In genomic region chr2:178660071-178660470, GRCm38 (mm10) we compare ENCODE assay signal across 22 mouse cellular contexts.
A peak's percentile ranks its signal among the peaks of the same experiment; 100 is the strongest.
DNase-seq lines count a peak whose midpoint lies in the region; ATAC-seq and TF ChIP-seq lines count a peak whose summit lies in the region.
"Had no signal": no experiment of that assay in that cellular context is flagged by ENCODE, and none has a peak within 500 bp of the region (broad histone marks: within the 10 kb centered on the region; RNA-seq: fewer than 3 reads in every experiment).

No protein-coding gene starts in this region.

- TF ChIP-seq CTCF in kidney, adult 2 months (conservative IDR thresholded peaks at IDR 0.05; ENCODE audit: insufficient read depth, insufficient read length, low read depth, low read length): no peak
- TF ChIP-seq CTCF in kidney, postnatal 0 days (IDR thresholded peaks at IDR 0.05; ENCODE audit: low read depth): peak; percentile 20; the same call in 1 of the 2 replicates
- TF ChIP-seq CTCF in midbrain, postnatal 0 days (IDR thresholded peaks at IDR 0.05): peak; percentile 12; the same call in 1 of the 2 replicates

- peak; percentile 63 for DNase-seq in kidney, adult 2 months
- no peak for DNase-seq in kidney, postnatal 25 days
- no peak for DNase-seq in kidney, postnatal 0 days (ENCODE audit: low spot score)
- DNase-seq in midbrain, postnatal 0 days (ENCODE audit: low spot score): no peak
- DNase-seq in midbrain, embryonic 10.5 days (ENCODE audit: low spot score): no peak
- no peak for DNase-seq in MN1 (ENCODE audit: low spot score)
- DNase-seq: adrenal gland, postnatal 10 days; B cell, adult 2 months; cerebellum, adult 11 months; cerebellum, adult 8-10 months; cerebellum, postnatal 14 days; embryo, embryonic 11 days; gastrocnemius, postnatal 36 days; heart, postnatal 36 days had no signal

- no peak overlapping the region for H3K4me2 ChIP-seq in kidney, postnatal 0 days (ENCODE audit: low read length)
- no peak overlapping the region for H3K4me2 ChIP-seq in kidney, embryonic 14.5 days (replicated peaks; ENCODE audit: low read depth, low read length)
- H3K4me2 ChIP-seq in midbrain, postnatal 0 days (ENCODE audit: low read depth, low read length, poor library complexity, severe bottlenecking): no peak overlapping the region
- H3K4me2 ChIP-seq: embryonic facial prominence, embryonic 15.5 days; forebrain, embryonic 15.5 days; heart, embryonic 13.5 days had no signal

- no peaks in the 10 kb centered on the region for H3K9me3 ChIP-seq in kidney, postnatal 0 days (replicated peaks; ENCODE audit: low read length)
- no peaks in the 10 kb centered on the region for H3K9me3 ChIP-seq in kidney, embryonic 14.5 days (ENCODE audit: control insufficient read depth, low read length)
- H3K9me3 ChIP-seq in midbrain, postnatal 0 days (ENCODE audit: low read length): no peaks in the 10 kb centered on the region
- H3K9me3 ChIP-seq in midbrain, embryonic 10.5 days (replicated peaks): no peaks in the 10 kb centered on the region
- H3K9me3 ChIP-seq: embryonic facial prominence, embryonic 15.5 days; forebrain, embryonic 10.5 days; forebrain, embryonic 15.5 days; heart, embryonic 13.5 days had no signal

- no peaks in the 10 kb centered on the region for H3K36me3 ChIP-seq in kidney, adult 2 months (ENCODE audit: control insufficient read depth, insufficient read depth, low read length)
- H3K36me3 ChIP-seq in kidney, postnatal 0 days (ENCODE audit: insufficient read depth, low read length): no peaks in the 10 kb centered on the region
- H3K36me3 ChIP-seq in kidney, embryonic 14.5 days (ENCODE audit: control insufficient read depth, insufficient read depth, low read length): no peaks in the 10 kb centered on the region
- H3K36me3 ChIP-seq in midbrain, postnatal 0 days (ENCODE audit: insufficient read depth, low read length): no peaks in the 10 kb centered on the region
- H3K36me3 ChIP-seq in midbrain, embryonic 10.5 days: no peaks in the 10 kb centered on the region
- H3K36me3 ChIP-seq: embryonic facial prominence, embryonic 15.5 days; forebrain, embryonic 10.5 days; forebrain, embryonic 15.5 days; G1E; heart, embryonic 13.5 days had no signal

- H3K9ac ChIP-seq in kidney, postnatal 0 days (ENCODE audit: low read depth, low read length): no peak overlapping the region
- no peak overlapping the region for H3K9ac ChIP-seq in kidney, embryonic 14.5 days (ENCODE audit: low read depth, low read length)
- H3K9ac ChIP-seq in midbrain, postnatal 0 days (replicated peaks; ENCODE audit: low read length, poor library complexity, severe bottlenecking): no peak overlapping the region
- H3K9ac ChIP-seq: embryonic facial prominence, embryonic 15.5 days; forebrain, embryonic 15.5 days; heart, embryonic 13.5 days had no signal

- no peaks in the 10 kb centered on the region; the same call in 1 of the 2 replicates for H3K4me1 ChIP-seq in kidney, adult 2 months (ENCODE audit: control insufficient read depth, insufficient read depth, low read length)
- no peaks in the 10 kb centered on the region for H3K4me1 ChIP-seq in kidney, postnatal 0 days (replicated peaks; ENCODE audit: insufficient read depth, low read length)
- H3K4me1 ChIP-seq in kidney, embryonic 14.5 days (ENCODE audit: control insufficient read depth, insufficient read depth, low read length): no peaks in the 10 kb centered on the region
- 0 out of 2 replicates have a peak, but pooled peaks cover 4% of the 10 kb centered on the region for H3K4me1 ChIP-seq in midbrain, postnatal 0 days (ENCODE audit: insufficient read depth, low read length)
- no peaks in the 10 kb centered on the region for H3K4me1 ChIP-seq in midbrain, embryonic 10.5 days
- H3K4me1 ChIP-seq: embryonic facial prominence, embryonic 15.5 days; forebrain, embryonic 10.5 days; forebrain, embryonic 15.5 days; heart, embryonic 13.5 days had no signal

- no peak for ATAC-seq in kidney, postnatal 0 days (replicated peaks; ENCODE audit: low FRiP score, low read depth)
- no peak for ATAC-seq in kidney, embryonic 14.5 days (ENCODE audit: low FRiP score, low TSS enrichment)
- no peak for ATAC-seq in midbrain, postnatal 0 days (ENCODE audit: low FRiP score)
- ATAC-seq: CD4-positive, CD25-positive, alpha-beta regulatory T cell, adult 4 months; forebrain, embryonic 15.5 days had no signal

- no peaks in the 10 kb centered on the region for H3K27me3 ChIP-seq in kidney, adult 2 months (replicated peaks; ENCODE audit: control insufficient read depth, insufficient read depth, low read length)
- no peaks in the 10 kb centered on the region for H3K27me3 ChIP-seq in kidney, postnatal 0 days (ENCODE audit: insufficient read depth, low read length)
- H3K27me3 ChIP-seq in kidney, embryonic 14.5 days (ENCODE audit: control insufficient read depth, insufficient read depth, low read length): no peaks in the 10 kb centered on the region
- no peaks in the 10 kb centered on the region for H3K27me3 ChIP-seq in midbrain, postnatal 0 days (ENCODE audit: insufficient read depth, low read length)
- no peaks in the 10 kb centered on the region for H3K27me3 ChIP-seq in midbrain, embryonic 10.5 days (ENCODE audit: low read depth, poor library complexity, severe bottlenecking)
- H3K27me3 ChIP-seq: embryonic facial prominence, embryonic 15.5 days; forebrain, embryonic 15.5 days; heart, embryonic 13.5 days had no signal

- 46% methylated on average over 2 of the region's 2 CpGs for WGBS in kidney, adult 2 months
- 73% methylated on average over 2 of the region's 2 CpGs for WGBS in kidney, postnatal 0 days
- WGBS in kidney, embryonic 14.5 days: 80% methylated on average over 2 of the region's 2 CpGs
- 95% methylated on average over 2 of the region's 2 CpGs for WGBS in midbrain, postnatal 0 days
- 92% methylated on average over 2 of the region's 2 CpGs for WGBS in midbrain, embryonic 10.5 days

- no peak overlapping the region for H3K27ac ChIP-seq in kidney, adult 2 months (ENCODE audit: insufficient read depth, low read depth, low read length)
- H3K27ac ChIP-seq in kidney, postnatal 0 days: no peak overlapping the region
- no peak overlapping the region for H3K27ac ChIP-seq in kidney, embryonic 14.5 days (ENCODE audit: low read depth, low read length)
- no peak overlapping the region for H3K27ac ChIP-seq in midbrain, postnatal 0 days (ENCODE audit: low read depth, low read length)
- no peak overlapping the region for H3K27ac ChIP-seq in midbrain, embryonic 10.5 days (replicated peaks)
- H3K27ac ChIP-seq: embryonic facial prominence, embryonic 15.5 days; forebrain, embryonic 10.5 days; forebrain, embryonic 15.5 days; heart, embryonic 13.5 days had no signal

- TF ChIP-seq POLR2A in kidney, adult 2 months (IDR thresholded peaks at IDR 0.05; ENCODE audit: low read depth, low read length): no peak

- H3K4me3 ChIP-seq in kidney, adult 2 months (ENCODE audit: insufficient read depth, low read depth, low read length): no peak overlapping the region
- H3K4me3 ChIP-seq in kidney, postnatal 0 days (replicated peaks; ENCODE audit: low read depth, low read length): no peak overlapping the region
- no peak overlapping the region for H3K4me3 ChIP-seq in kidney, embryonic 14.5 days (ENCODE audit: low read length)
- no peak overlapping the region for H3K4me3 ChIP-seq in midbrain, postnatal 0 days (ENCODE audit: low read depth, low read length)
- no peak overlapping the region for H3K4me3 ChIP-seq in midbrain, embryonic 10.5 days
- H3K4me3 ChIP-seq: embryonic facial prominence, embryonic 15.5 days; erythroblast, embryonic 14.5 days; forebrain, embryonic 10.5 days; forebrain, embryonic 15.5 days; heart, embryonic 13.5 days had no signal
